Mouse (Mus musculus) CH12.LX (cell line): Measurements from ENCODE around the gene Wbp11. TPM values are rescaled to one million over a fixed set of nuclear protein-coding genes. Genes with fewer than 3 reads are reported as not detected.
"Not testable (repeated sequence)": the region's sequence is repeated elsewhere in the genome, so short reads cannot be mapped to it uniquely, and the experiment has no call there.

ENCODE experiments used
- DNase-seq: peaks from one replicate; pipeline ENCODE4 v3.0.0-alpha.2; 2013; ENCODE audit errors: extremely low read depth
- H3K27ac ChIP-seq: 2 replicates; pipeline ENCODE4 v1.5.1; 2012; ENCODE audit warnings: low read depth, mild to moderate bottlenecking, control low read depth, moderate library complexity; ENCODE audit not compliant: insufficient read depth
- H3K27me3 ChIP-seq: replicated peaks from 2 replicates; pipeline ENCODE3; 2012; ENCODE audit warnings: inconsistent platforms
- H3K36me3 ChIP-seq, 2 experiments: replicated peaks in 1 of 2; 2 replicates each; pipeline versions ENCODE3 to v1.6.1; 2012; ENCODE audit warnings: inconsistent platforms in 1 of 2, low read length in 1 of 2, mild to moderate bottlenecking in 1 of 2, mixed read lengths in 1 of 2, moderate library complexity in 1 of 2; ENCODE audit not compliant: control insufficient read depth in 1 of 2, insufficient read depth in 1 of 2
- H3K4me1 ChIP-seq, 2 experiments: 2 replicates each; pipeline ENCODE4 v1.6.1; 2012; ENCODE audit warnings: inconsistent platforms in 1 of 2, moderate library complexity in 1 of 2; ENCODE audit not compliant: insufficient read depth in 2 of 2, control insufficient read depth in 1 of 2
- H3K4me2 ChIP-seq: 2 replicates; pipeline ENCODE4 v1.6.1; 2012; ENCODE audit warnings: low read depth, mild to moderate bottlenecking, control low read depth; ENCODE audit not compliant: poor library complexity, insufficient read depth, severe bottlenecking
- H3K4me3 ChIP-seq, 3 experiments: fragments of 150-350 bp in 1 of 3; sonication (generic) in 1 of 3; replicated peaks in 1 of 3; 2 replicates each; pipeline versions ENCODE3 to v1.5.1; 2011 to 2012; ENCODE audit warnings: low read depth in 2 of 3, low read length in 2 of 3, mild to moderate bottlenecking in 2 of 3, moderate library complexity in 2 of 3, control low read depth in 1 of 3, improper control_type of control experiment in 1 of 3, inconsistent platforms in 1 of 3, mixed read lengths in 1 of 3; ENCODE audit not compliant: poor library complexity in 1 of 3
- H3K79me2 ChIP-seq: replicated peaks from 2 replicates; pipeline ENCODE4 v1.6.1; 2012; ENCODE audit warnings: mild to moderate bottlenecking, moderate library complexity; ENCODE audit not compliant: control insufficient read depth, poor library complexity, insufficient read depth, severe bottlenecking; ENCODE audit errors: extremely low read depth
- H3K9ac ChIP-seq: 2 replicates; pipeline ENCODE4 v1.6.1; 2012; ENCODE audit warnings: low read depth, mild to moderate bottlenecking, control low read depth, moderate library complexity; ENCODE audit not compliant: insufficient read depth
- H3K9me3 ChIP-seq: replicated peaks from 2 replicates; pipeline ENCODE3; 2012; ENCODE audit warnings: low read length, inconsistent platforms, mixed read lengths
- BHLHE40 ChIP-seq: IDR thresholded peaks from 2 replicates; pipeline ENCODE4 v1.6.1; 2011; ENCODE audit warnings: mild to moderate bottlenecking, low read depth, low read length, improper control_type of control experiment
- CHD1 ChIP-seq: IDR thresholded peaks from 2 replicates; pipeline ENCODE4 v1.6.1; 2012; ENCODE audit warnings: low read depth, low read length, improper control_type of control experiment, inconsistent platforms
- CTCF ChIP-seq, 2 experiments: IDR thresholded peaks in 1 of 2; conservative IDR thresholded peaks in 1 of 2; 2 replicates each; pipeline ENCODE4 v1.5.1; 2011 to 2012; ENCODE audit warnings: low read depth in 2 of 2, low read length in 2 of 2, improper control_type of control experiment in 1 of 2, inconsistent platforms in 1 of 2, mild to moderate bottlenecking in 1 of 2, moderate library complexity in 1 of 2
- ELF1 ChIP-seq: IDR thresholded peaks from 2 replicates; pipeline ENCODE4 v1.6.1; 2014; ENCODE audit warnings: low read depth, mild to moderate bottlenecking, inconsistent platforms, low read length, improper control_type of control experiment
- KAT2A ChIP-seq: IDR thresholded peaks from 2 replicates; pipeline ENCODE4 v1.6.1; 2012; ENCODE audit warnings: low read length, improper control_type of control experiment, inconsistent platforms; ENCODE audit not compliant: insufficient replicate concordance
- MAFK ChIP-seq: IDR thresholded peaks from 2 replicates; pipeline ENCODE4 v1.6.1; 2011; ENCODE audit warnings: low read length, improper control_type of control experiment; ENCODE audit not compliant: insufficient replicate concordance
- NRF1 ChIP-seq: IDR thresholded peaks from 2 replicates; pipeline ENCODE4 v1.6.1; 2014; ENCODE audit warnings: low read depth, mild to moderate bottlenecking, inconsistent platforms, low read length, improper control_type of control experiment, moderate library complexity
- POLR2A ChIP-seq: IDR thresholded peaks from 2 replicates; pipeline ENCODE4 v1.6.1; 2011; ENCODE audit warnings: low read depth, mild to moderate bottlenecking, improper control_type of control experiment, low read length
- RCOR1 ChIP-seq: conservative IDR thresholded peaks from 2 replicates; pipeline ENCODE4 v1.6.1; 2012; ENCODE audit warnings: low read depth, mild to moderate bottlenecking, inconsistent platforms, low read length, improper control_type of control experiment
- SIN3A ChIP-seq: IDR thresholded peaks from 2 replicates; pipeline ENCODE4 v1.6.1; 2012; ENCODE audit warnings: low read length, improper control_type of control experiment, inconsistent platforms
- SMC3 ChIP-seq: IDR thresholded peaks from 2 replicates; pipeline ENCODE4 v1.6.1; 2011; ENCODE audit warnings: low read depth, low read length, improper control_type of control experiment
- USF1 ChIP-seq: IDR thresholded peaks from 2 replicates; pipeline ENCODE4 v1.6.1; 2014; ENCODE audit warnings: low read depth, mild to moderate bottlenecking, inconsistent platforms, low read length, improper control_type of control experiment
- USF2 ChIP-seq: conservative IDR thresholded peaks from 2 replicates; pipeline ENCODE4 v1.6.1; 2011; ENCODE audit warnings: low read depth, low read length, improper control_type of control experiment
- dilution Hi-C: fragments of 300-500 bp; cut with MboI; formaldehyde crosslinking; loops from 2 replicates; pipeline ENCODE4 v1.14.3; 2020; ENCODE audit warnings: low sequenced_read_pairs; ENCODE audit not compliant: extremely low pct_unique_long_range_greater_than_20kb, extremely low pct_ligation_motif_present
- in situ Hi-C: fragments of 300-500 bp; cut with MboI; formaldehyde crosslinking; loops from 3 replicates; pipeline ENCODE4 v1.14.3; 2019; ENCODE audit warnings: low sequenced_read_pairs, low pct_ligation_motif_present, low pct_unique_long_range_greater_than_20kb, mixed read lengths
- polyA plus RNA-seq: library from polyadenylated mRNA; unstranded; fragments of >175 nt; gene quantifications from 2 replicates; pipeline ENCODE4 v1.2.1, GENCODE M21; 2012; ENCODE audit warnings: low read depth; ENCODE audit not compliant: insufficient read length
- total RNA-seq, 2 experiments: library from RNA; depleted of rRNA; stranded (reverse); fragments of 300-350 nt in 1 of 2; fragments of >200 nt in 1 of 2; gene quantifications; 2 replicates each; pipeline ENCODE4 v1.2.3; 2012 to 2014

The Wbp11 gene
- total and polyA plus RNA-seq, 3 experiments: 27.7 to 189 (median 51.3) TPM

GRCm38 (mm10) chr6:136803093-136803738 lies 24.8 kb downstream of the Wbp11 start (continued):
- TF ChIP-seq USF1 (no peak), KAT2A (no peak), MAFK (no peak), USF2 (no peak)

- H3K9ac ChIP-seq: no peak overlapping the region
- H3K27me3 ChIP-seq: no peaks in the 10 kb centered on the region
- H3K27ac ChIP-seq: no peak overlapping the region
- in situ Hi-C loops (no loop called here), dilution Hi-C loops (no loop called here)
- no peaks in the 10 kb centered on the region for H3K36me3 ChIP-seq
- H3K79me2 ChIP-seq: no peaks in the 10 kb centered on the region
- H3K9me3 ChIP-seq: no peaks in the 10 kb centered on the region
- H3K4me2 ChIP-seq: no peak overlapping the region
- H3K4me3 ChIP-seq: no peak overlapping the region
- DNase-seq: no peak
- TF ChIP-seq POLR2A (no peak), BHLHE40 (no peak), CTCF (conservative IDR thresholded peaks at IDR 0.05 in 1 of 2, IDR thresholded peaks at IDR 0.05 in 1 of 2; ENCODE audit: low read depth in 2 of 2, low read length in 2 of 2) (no peak), NRF1 (no peak), CHD1 (no peak), SIN3A (no peak)
- H3K4me1 ChIP-seq: peaks cover 0 to 19% of the 10 kb centered on the region in 2 experiments; a peak in 2 of 4 replicates
These were observed 26.8 kb downstream of the Wbp11 start for GRCm38 (mm10) chr6:136801274-136801673.

GRCm38 (mm10) chr6:136800710-136801109 lies 27.3 kb downstream of the Wbp11 start:
- DNase-seq: no peak
- Histone ChIP-seq H3K9ac (no peak overlapping the region), H3K27ac (no peak overlapping the region), H3K4me1 (peaks cover 2 to 14% of the 10 kb centered on the region in 2 experiments; a peak in 3 of 4 replicates), H3K79me2 (no peaks in the 10 kb centered on the region), H3K36me3 (no peaks in the 10 kb centered on the region), H3K4me3 (no peak overlapping the region), H3K27me3 (no peaks in the 10 kb centered on the region), H3K9me3 (no peaks in the 10 kb centered on the region), H3K4me2 (no peak overlapping the region)
- TF ChIP-seq ELF1 (no peak), POLR2A (no peak), SMC3 (no peak), RCOR1 (no peak)
- in situ Hi-C loops (no loop called here), dilution Hi-C loops (no loop called here)

- dilution Hi-C loops, H3K4me1 ChIP-seq, H3K9ac ChIP-seq, DNase-seq, H3K4me2 ChIP-seq, H3K4me3 ChIP-seq, H3K36me3 ChIP-seq, H3K27me3 ChIP-seq, H3K27ac ChIP-seq, in situ Hi-C loops, H3K79me2 ChIP-seq, H3K9me3 ChIP-seq: not testable (repeated sequence)
These were observed 29.9 kb downstream of the Wbp11 start for GRCm38 (mm10) chr6:136797874-136798693.
